Mouse (Mus musculus) forebrain, embryonic 12.5 days (tissue): ENCODE measurements around the gene Pomp. TPM values are rescaled to one million over a fixed set of nuclear protein-coding genes. Genes with fewer than 3 reads are reported as not detected.

ENCODE experiments used
- ATAC-seq: fragments of 200-750 bp; cut with Nextera tagmentation; 2 replicates; pipeline ENCODE4 v1.8.0; 2017; ENCODE audit warnings: moderate TSS enrichment; ENCODE audit not compliant: low FRiP score
- H3K27ac ChIP-seq: fragments of 300-500 bp; sonication (generic); 2 replicates; pipeline ENCODE4 v1.5.1; 2016; ENCODE audit warnings: mild to moderate bottlenecking
- H3K27me3 ChIP-seq: fragments of 300-500 bp; sonication (generic); 2 replicates; pipeline ENCODE4 v1.6.1; 2016; ENCODE audit warnings: mild to moderate bottlenecking
- H3K36me3 ChIP-seq: fragments of 300-500 bp; sonication (generic); replicated peaks from 2 replicates; pipeline ENCODE4 v1.6.1; 2016; ENCODE audit warnings: mild to moderate bottlenecking
- H3K4me1 ChIP-seq: fragments of 300-500 bp; sonication (generic); 2 replicates; pipeline ENCODE4 v1.6.1; 2016
- H3K4me2 ChIP-seq: fragments of 300-500 bp; sonication (generic); 2 replicates; pipeline ENCODE4 v1.6.1; 2016; ENCODE audit warnings: mild to moderate bottlenecking, moderate library complexity
- H3K4me3 ChIP-seq: fragments of 300-500 bp; sonication (generic); replicated peaks from 2 replicates; pipeline ENCODE4 v1.5.1; 2016; ENCODE audit warnings: mild to moderate bottlenecking
- H3K9ac ChIP-seq: fragments of 300-500 bp; sonication (generic); 2 replicates; pipeline ENCODE4 v1.6.1; 2016; ENCODE audit warnings: mild to moderate bottlenecking
- H3K9me3 ChIP-seq: fragments of 300-500 bp; sonication (generic); 2 replicates; pipeline ENCODE4 v1.6.1; 2016
- WGBS: fragments of 180-500 bp; shearing (Covaris S2); methylation state at CpG from one replicate; pipeline ENCODE4 v1.1.7; 2016; 5-methylcytosine and 5-hydroxymethylcytosine counted together
- polyA plus RNA-seq: library from polyadenylated mRNA; unstranded; fragments of >200 nt; fragmentation: Nextera tagmentation; extraction: Ambion mirVana; gene quantifications from 2 replicates; pipeline ENCODE4 v1.2.1, GENCODE M21; 2016

Pomp gene
- polyA plus RNA-seq, 1 experiment from 2014 or later = 528 TPM

DNA sequence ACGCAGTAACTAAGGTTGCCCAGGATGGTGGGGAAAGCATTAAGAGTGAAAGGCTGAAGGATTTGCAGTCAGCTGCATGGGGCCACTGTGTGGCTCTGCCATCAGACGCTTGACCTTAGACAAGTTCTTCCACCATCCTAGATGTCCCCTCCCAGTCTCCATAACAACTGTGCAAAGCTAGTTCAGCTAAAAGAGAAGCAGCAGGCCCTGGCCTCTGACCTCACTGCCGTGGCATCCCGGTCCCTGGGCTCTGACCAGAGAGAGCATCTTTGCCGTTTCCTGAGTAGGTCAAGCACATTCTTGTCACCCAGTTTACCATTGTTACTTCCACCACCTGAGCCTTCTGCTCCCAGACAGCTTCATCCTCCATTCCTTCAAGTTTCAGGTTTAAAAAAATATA, 33.7 kb upstream of the Pomp start:
- WGBS = 72% methylated on average over 5 of the region's 5 CpGs
- H3K9ac ChIP-seq = no peak overlapping the region
- no peak overlapping the region for H3K27ac ChIP-seq
- no peak for ATAC-seq
- no peaks in the 10 kb centered on the region for H3K4me1 ChIP-seq
- H3K36me3 ChIP-seq = no peaks in the 10 kb centered on the region
- H3K4me3 ChIP-seq = no peak overlapping the region
- no peak overlapping the region for H3K4me2 ChIP-seq
- no peaks in the 10 kb centered on the region for H3K27me3 ChIP-seq
- no peaks in the 10 kb centered on the region for H3K9me3 ChIP-seq

DNA sequence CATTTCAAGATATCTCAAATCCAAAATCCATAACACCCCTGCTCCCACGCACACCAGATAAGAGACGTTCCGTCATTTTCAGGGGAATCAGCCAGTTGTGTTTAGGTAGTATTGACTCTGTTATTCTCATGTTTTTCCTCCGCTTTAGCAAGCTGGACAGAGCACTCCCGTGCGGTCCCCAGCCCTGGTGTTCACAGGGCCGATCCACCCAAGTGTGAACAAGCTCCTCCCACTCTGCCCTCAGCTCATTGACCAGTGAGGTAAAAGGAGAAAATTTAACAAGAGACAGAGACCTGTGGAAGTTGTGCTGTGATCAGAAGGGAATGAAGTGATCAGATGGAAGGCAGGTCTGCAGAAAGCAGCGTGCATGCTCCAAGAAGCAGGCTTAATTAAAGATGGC, 31.4 kb upstream of the Pomp start:
- Histone ChIP-seq H3K4me1 (no peaks in the 10 kb centered on the region), H3K27me3 (no peaks in the 10 kb centered on the region), H3K9ac (no peak overlapping the region), H3K36me3 (no peaks in the 10 kb centered on the region), H3K4me2 (no peak overlapping the region), H3K9me3 (no peaks in the 10 kb centered on the region), H3K27ac (no peak overlapping the region), H3K4me3 (no peak overlapping the region)
- 79% methylated on average over 8 of the region's 8 CpGs for WGBS
- no peak for ATAC-seq

DNA sequence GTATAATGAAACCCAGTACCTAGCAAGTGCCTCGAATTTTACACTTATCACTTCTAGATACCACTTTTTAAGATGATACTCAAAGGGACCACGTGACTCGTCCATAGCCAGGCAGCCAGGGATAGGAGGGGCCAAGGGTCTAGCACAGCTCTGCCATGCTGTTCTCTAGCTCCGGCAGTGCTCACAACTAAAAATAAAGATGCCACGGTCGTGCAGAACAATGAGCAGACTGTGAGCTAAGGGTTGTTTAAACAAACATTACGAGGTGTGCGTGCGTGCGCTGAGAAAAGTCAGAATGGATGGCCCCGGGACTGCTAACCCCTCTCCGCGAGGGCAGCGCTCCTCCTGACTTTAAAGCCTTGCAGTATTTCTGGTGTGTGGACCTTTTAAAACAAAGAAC, 27.4 kb upstream of the Pomp start:
- no peak for ATAC-seq
- WGBS = 66% methylated on average over 14 of the region's 14 CpGs
- no peak overlapping the region for H3K9ac ChIP-seq
- H3K27me3 ChIP-seq = peaks cover 7% of the 10 kb centered on the region; the same call in 1 of the 2 replicates
- H3K4me3 ChIP-seq = no peak overlapping the region
- no peak overlapping the region for H3K27ac ChIP-seq
- H3K36me3 ChIP-seq = no peaks in the 10 kb centered on the region
- H3K4me2 ChIP-seq = no peak overlapping the region
- peaks cover 10% of the 10 kb centered on the region for H3K4me1 ChIP-seq
- H3K9me3 ChIP-seq = no peaks in the 10 kb centered on the region

DNA sequence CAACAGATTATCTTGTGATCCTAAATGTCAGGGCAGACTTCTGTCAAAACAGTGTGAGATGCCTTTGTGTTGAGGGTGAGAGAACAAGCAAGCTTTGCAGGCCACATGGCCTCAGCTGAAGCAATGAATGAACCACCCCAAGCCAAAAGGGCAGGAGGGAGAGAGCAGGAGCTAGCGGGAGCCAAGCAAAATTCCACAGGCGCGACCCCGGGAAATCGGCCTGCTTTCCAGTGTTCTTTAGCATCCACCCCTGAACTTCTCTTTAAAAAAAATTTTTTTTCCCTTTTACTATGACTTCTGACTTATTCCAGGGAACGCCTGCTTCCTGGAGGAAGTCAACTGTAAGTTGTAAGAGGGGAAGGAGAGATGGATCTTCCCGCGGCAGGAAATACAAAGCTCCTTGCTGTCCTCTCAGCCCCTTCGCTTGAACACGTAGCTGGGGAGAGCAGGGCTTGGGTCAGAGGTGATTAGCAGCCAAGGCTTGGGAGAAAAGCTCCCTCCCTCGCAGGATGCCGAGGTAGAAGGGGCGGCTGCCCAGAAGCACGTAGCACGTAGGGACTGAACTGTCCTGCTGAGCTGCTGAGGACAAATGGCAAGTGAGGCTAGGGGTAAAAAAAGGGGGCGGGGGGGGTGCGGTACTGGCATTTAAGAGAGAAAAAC, 25.3 kb upstream of the Pomp start:
- ATAC-seq = no peak
- Histone ChIP-seq H3K27ac (no peak overlapping the region), H3K4me3 (no peak overlapping the region), H3K9ac (no peak overlapping the region), H3K4me2 (peak overlapping the region; percentile 13), H3K4me1 (peaks cover 10% of the 10 kb centered on the region), H3K36me3 (no peaks in the 10 kb centered on the region), H3K27me3 (peaks cover 7% of the 10 kb centered on the region; the same call in 1 of the 2 replicates), H3K9me3 (no peaks in the 10 kb centered on the region)
- WGBS = 4% methylated on average over 17 of the region's 17 CpGs

DNA sequence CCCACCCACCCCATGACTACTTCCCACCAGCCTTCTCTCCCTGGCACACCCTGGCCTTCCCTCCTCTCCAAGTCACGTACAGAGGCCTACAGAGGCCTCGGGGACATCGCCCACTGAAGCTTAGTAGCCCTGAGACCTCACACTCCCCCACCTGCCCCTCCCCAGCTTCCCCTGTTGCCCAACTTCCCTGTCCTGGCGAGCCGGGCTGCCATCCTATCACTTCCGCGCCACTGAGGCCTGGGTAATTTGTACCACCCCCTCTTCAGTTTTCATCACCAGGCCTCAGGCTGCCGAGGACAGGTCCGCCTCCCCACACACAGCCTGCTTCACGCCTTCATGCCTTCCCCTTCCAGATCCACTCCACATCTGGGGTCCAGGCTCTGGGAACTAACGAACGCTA, 20.8 kb upstream of the Pomp start:
- H3K27me3 ChIP-seq = peaks cover 7% of the 10 kb centered on the region; the same call in 1 of the 2 replicates
- ATAC-seq = no peak
- 80% methylated on average over 12 of the region's 12 CpGs for WGBS
- H3K9me3 ChIP-seq = no peaks in the 10 kb centered on the region
- H3K4me2 ChIP-seq = no peak overlapping the region
- H3K9ac ChIP-seq = no peak overlapping the region
- H3K4me1 ChIP-seq = peaks cover 10% of the 10 kb centered on the region
- no peaks in the 10 kb centered on the region for H3K36me3 ChIP-seq
- H3K27ac ChIP-seq = no peak overlapping the region
- H3K4me3 ChIP-seq = no peak overlapping the region

DNA sequence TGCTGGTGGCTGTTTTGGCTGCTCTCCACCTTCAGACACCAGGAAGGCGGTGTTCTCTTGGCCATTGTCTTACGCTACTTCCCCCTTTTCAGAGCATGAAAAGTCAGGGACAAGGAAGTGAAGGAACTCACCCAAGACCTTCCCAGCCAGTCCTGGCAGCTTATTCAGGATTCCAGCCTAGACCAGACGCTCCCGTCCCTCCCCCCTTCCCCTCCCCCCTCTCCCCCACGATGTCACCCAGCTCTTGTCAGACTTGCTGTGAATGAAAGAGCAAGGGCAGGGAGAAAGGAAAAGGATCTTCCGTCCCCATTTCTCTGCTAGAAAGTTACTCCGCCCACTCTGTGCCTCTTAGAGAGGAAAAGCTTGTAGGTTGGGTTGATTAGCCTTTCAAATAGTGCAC, 16.9 kb upstream of the Pomp start:
- Histone ChIP-seq H3K4me2 (no peak overlapping the region), H3K9me3 (no peaks in the 10 kb centered on the region), H3K27ac (no peak overlapping the region), H3K36me3 (no peaks in the 10 kb centered on the region), H3K9ac (no peak overlapping the region), H3K4me1 (peaks cover 3% of the 10 kb centered on the region; the same call in 1 of the 2 replicates), H3K4me3 (no peak overlapping the region), H3K27me3 (no peaks in the 10 kb centered on the region)
- WGBS = 47% methylated on average over 7 of the region's 7 CpGs
- ATAC-seq = no peak

DNA sequence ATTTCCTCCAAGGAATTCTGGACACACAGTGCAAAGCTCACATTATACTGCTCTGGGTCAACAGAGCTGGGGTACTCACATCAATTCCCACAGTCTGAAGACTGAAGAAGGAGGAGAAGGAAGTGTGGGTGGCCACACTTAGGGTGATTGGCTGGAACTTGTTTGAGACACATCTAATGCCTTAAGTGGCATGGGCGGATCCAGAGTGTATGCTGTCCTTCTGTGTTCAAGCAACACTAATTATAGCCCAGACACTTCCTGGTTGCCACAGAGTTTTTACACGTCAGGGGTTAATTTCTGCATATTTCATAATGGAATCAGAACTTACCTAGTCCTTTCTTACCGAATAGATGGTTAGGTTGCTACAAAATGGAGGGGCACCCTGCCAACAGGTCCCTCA, 14.9 kb upstream of the Pomp start:
- no peak for ATAC-seq
- no peak overlapping the region for H3K9ac ChIP-seq
- H3K27ac ChIP-seq = no peak overlapping the region
- H3K4me2 ChIP-seq = no peak overlapping the region
- WGBS = 78% methylated on average over 3 of the region's 3 CpGs
- H3K9me3 ChIP-seq = no peaks in the 10 kb centered on the region
- H3K36me3 ChIP-seq = no peaks in the 10 kb centered on the region
- peaks cover 3% of the 10 kb centered on the region; the same call in 1 of the 2 replicates for H3K4me1 ChIP-seq
- no peak overlapping the region for H3K4me3 ChIP-seq
- H3K27me3 ChIP-seq = no peaks in the 10 kb centered on the region

DNA sequence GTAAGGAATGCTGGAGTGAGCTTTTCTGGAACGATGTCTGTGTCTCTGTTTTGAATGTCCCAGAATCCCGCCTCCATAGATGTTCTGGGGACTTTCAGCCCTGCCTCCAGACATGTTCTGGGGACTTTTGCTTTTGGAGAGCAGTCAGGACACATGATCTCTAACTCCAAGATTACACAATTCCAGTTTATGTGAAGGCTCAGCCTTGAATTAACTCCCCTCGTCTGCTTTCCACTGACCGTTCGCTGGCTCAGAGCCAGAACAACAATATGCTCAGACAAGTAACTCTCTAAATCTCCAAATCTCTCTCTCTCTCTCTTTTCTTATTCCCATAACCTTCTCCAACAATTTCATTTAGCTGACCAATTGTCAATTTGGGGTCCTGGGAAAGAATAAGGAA, 12.9 kb upstream of the Pomp start:
- Histone ChIP-seq H3K36me3 (no peaks in the 10 kb centered on the region), H3K9me3 (no peaks in the 10 kb centered on the region), H3K4me1 (peaks cover 3% of the 10 kb centered on the region; the same call in 1 of the 2 replicates), H3K27me3 (no peaks in the 10 kb centered on the region), H3K27ac (no peak overlapping the region), H3K4me3 (no peak overlapping the region), H3K4me2 (no peak overlapping the region), H3K9ac (no peak overlapping the region)
- WGBS = 52% methylated on average over 5 of the region's 5 CpGs
- ATAC-seq = no peak

DNA sequence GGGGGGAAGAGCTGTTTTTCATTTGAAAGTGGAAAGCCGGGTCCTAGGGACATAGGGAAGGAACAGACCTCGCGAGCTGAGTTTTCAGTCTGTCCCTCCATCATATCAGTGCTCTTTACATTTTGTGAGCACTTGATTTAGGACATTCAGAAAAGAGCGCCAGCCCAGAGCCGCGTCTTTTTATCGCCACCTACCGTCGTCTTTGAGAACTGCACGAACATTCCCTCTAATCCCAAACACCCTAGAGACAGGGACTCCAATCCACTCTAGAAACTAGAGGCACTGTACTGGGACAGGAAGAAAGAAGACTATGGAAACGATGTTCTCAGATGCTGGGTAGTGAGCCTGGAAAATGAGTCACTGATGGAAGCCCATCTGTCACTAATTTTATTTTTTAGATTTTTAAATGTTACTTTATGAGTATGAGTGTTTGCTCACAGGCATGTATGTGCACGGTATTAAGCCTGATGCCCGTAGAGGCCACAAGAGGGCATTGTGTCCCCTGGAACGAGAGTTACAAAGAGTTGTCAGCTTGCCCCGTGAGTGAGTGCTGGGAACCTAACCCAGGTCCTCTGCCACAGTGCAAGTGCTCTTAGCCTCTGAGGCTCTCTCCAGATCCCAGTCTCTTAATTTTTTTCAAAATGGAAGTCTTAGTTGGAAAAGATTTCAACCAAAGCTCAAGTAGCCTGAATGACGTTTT, 11.9 kb upstream of the Pomp start:
- H3K36me3 ChIP-seq = no peaks in the 10 kb centered on the region
- H3K9ac ChIP-seq = no peak overlapping the region
- no peak overlapping the region for H3K4me3 ChIP-seq
- 24% methylated on average over 16 of the region's 16 CpGs for WGBS
- ATAC-seq = peak; percentile 51; the same call in 1 of the 2 replicates
- H3K9me3 ChIP-seq = no peaks in the 10 kb centered on the region
- peak overlapping the region; percentile 38 for H3K4me2 ChIP-seq
- H3K27ac ChIP-seq = no peak overlapping the region
- peaks cover 3% of the 10 kb centered on the region; the same call in 1 of the 2 replicates for H3K4me1 ChIP-seq
- no peaks in the 10 kb centered on the region for H3K27me3 ChIP-seq

DNA sequence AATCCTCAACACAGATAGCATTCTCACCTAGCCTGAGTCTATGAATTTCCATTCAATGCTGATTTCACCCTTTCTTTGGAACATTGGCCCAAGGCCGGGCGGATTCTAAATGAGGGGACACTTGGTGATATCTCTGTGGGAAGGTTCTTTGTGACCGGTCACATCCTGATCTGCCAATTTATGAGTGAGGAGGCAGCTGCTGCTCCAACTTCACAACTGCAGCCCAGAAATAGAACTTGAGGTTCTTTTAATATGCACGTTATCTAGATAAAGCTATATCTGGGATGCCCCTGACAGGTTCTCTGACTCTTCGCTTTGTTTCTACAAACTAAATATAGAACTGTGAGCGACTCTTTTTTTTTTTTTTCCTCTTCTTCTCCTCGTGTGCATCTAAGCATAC, 10.1 kb upstream of the Pomp start:
- Histone ChIP-seq H3K36me3 (no peaks in the 10 kb centered on the region), H3K4me2 (no peak overlapping the region), H3K27me3 (no peaks in the 10 kb centered on the region), H3K4me3 (no peak overlapping the region), H3K4me1 (peaks cover 3% of the 10 kb centered on the region; the same call in 1 of the 2 replicates), H3K9ac (no peak overlapping the region), H3K9me3 (no peaks in the 10 kb centered on the region), H3K27ac (no peak overlapping the region)
- WGBS = 81% methylated on average over 7 of the region's 7 CpGs
- ATAC-seq = no peak

DNA sequence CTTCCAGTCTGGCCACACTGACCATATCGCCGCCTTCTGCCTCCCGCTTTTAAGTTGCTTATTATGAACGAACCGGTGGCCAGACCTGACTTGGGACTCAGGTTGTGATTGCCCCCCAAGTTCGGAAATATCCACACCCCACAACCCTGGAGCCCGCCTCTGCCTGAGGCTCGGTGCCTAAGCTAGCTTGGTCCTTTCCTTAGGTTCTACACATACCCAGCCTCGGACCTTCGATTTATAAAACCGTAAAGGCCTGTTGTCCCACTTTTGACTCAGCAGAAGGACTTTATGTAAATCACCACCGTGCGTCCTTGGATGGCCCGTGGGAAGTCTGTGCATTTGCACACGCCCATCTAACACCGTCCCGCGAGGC, 199 bp upstream of the Pomp start:
- peak overlapping the region; percentile 71 for H3K27ac ChIP-seq
- WGBS = under 1% methylated on average over 18 of the region's 18 CpGs
- H3K9me3 ChIP-seq = no peaks in the 10 kb centered on the region
- H3K27me3 ChIP-seq = no peaks in the 10 kb centered on the region
- H3K9ac ChIP-seq = peak overlapping the region; percentile 85
- peak overlapping the region; percentile 95 for H3K4me3 ChIP-seq
- peaks cover 21% of the 10 kb centered on the region for H3K4me1 ChIP-seq
- ATAC-seq = no peak
- H3K36me3 ChIP-seq = peaks cover 29% of the 10 kb centered on the region
- peak overlapping the region; percentile 95 for H3K4me2 ChIP-seq

DNA sequence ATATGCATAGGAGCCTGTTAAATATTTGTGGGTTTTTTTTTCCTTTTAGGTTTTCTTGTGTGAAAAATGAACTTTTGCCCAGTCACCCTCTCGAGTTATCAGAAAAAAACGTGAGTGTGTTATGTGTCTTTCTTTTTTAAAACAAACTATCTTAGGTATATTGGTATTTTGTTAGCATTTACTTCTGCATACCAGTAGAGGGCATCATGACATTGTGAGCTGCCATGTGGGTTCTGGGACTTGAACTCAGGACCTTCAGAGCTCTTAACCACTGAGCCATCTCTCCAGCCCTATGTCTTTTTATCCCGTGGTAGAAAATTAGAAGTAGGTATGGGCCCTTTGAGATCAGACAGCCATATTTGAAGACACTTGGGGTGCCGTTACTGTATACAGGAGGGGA, 8.4 kb downstream of the Pomp start:
- H3K4me3 ChIP-seq = no peak overlapping the region
- 96% methylated on average over 4 of the region's 4 CpGs for WGBS
- no peak overlapping the region for H3K9ac ChIP-seq
- H3K4me2 ChIP-seq = no peak overlapping the region
- no peak for ATAC-seq
- H3K36me3 ChIP-seq = peaks cover 87% of the 10 kb centered on the region
- no peaks in the 10 kb centered on the region for H3K27me3 ChIP-seq
- no peaks in the 10 kb centered on the region for H3K9me3 ChIP-seq
- no peaks in the 10 kb centered on the region for H3K4me1 ChIP-seq
- H3K27ac ChIP-seq = no peak overlapping the region

DNA sequence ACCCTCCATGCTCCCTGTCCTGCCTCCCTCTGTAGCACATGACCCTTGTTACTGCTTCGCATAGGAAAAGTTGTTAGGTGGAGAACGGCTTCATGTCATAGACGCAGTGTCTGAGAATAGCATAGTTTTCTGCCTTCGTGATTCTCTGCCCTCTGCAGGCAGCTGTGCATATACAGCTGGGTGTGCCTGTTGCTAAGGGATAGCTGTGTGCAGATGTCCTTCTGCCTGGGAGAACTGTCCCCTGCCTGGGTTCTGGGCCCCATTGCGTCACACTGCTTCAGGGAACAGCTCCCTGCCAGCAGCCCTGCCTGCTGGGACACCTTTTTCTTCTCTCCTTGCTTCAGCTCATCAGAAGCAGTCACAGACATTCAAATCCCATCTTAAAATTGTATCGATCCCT, 9.3 kb downstream of the Pomp start:
- WGBS = 89% methylated on average over 6 of the region's 6 CpGs
- Histone ChIP-seq H3K4me1 (no peaks in the 10 kb centered on the region), H3K9me3 (no peaks in the 10 kb centered on the region), H3K9ac (no peak overlapping the region), H3K27me3 (no peaks in the 10 kb centered on the region), H3K4me2 (no peak overlapping the region), H3K36me3 (peaks cover 86% of the 10 kb centered on the region), H3K27ac (no peak overlapping the region), H3K4me3 (no peak overlapping the region)
- ATAC-seq = no peak
